Mouse (Mus musculus) liver, embryonic 15.5 days (tissue): Measurements from ENCODE around the gene Podnl1. TPM values are rescaled to one million over a fixed set of nuclear protein-coding genes. Genes with fewer than 3 reads are reported as not detected.

Source experiments
- ATAC-seq: fragments of 200-750 bp; cut with Nextera tagmentation; 2 replicates; pipeline ENCODE4 v1.8.0; 2017; ENCODE audit warnings: moderate number of reproducible peaks, mild to moderate bottlenecking, moderate library complexity; ENCODE audit not compliant: insufficient read depth
- H3K27ac ChIP-seq: fragments of 300-500 bp; sonication (generic); replicated peaks from 2 replicates; pipeline ENCODE4 v1.5.1; 2015; ENCODE audit warnings: mild to moderate bottlenecking, inconsistent platforms
- H3K27me3 ChIP-seq: fragments of 300-500 bp; sonication (generic); 2 replicates; pipeline ENCODE4 v1.6.1; 2015; ENCODE audit warnings: mild to moderate bottlenecking, inconsistent platforms
- H3K36me3 ChIP-seq: fragments of 300-500 bp; sonication (generic); replicated peaks from 2 replicates; pipeline ENCODE4 v1.6.1; 2015; ENCODE audit warnings: moderate library complexity, mild to moderate bottlenecking, inconsistent platforms
- H3K4me1 ChIP-seq: fragments of 300-500 bp; sonication (generic); replicated peaks from 2 replicates; pipeline ENCODE4 v1.6.1; 2015; ENCODE audit warnings: inconsistent platforms
- H3K4me2 ChIP-seq: fragments of 300-500 bp; sonication (generic); 2 replicates; pipeline ENCODE4 v1.6.1; 2015; ENCODE audit warnings: moderate library complexity, mild to moderate bottlenecking, inconsistent platforms
- H3K4me3 ChIP-seq: fragments of 300-500 bp; sonication (generic); replicated peaks from 2 replicates; pipeline ENCODE4 v1.5.1; 2015; ENCODE audit warnings: mild to moderate bottlenecking, inconsistent platforms
- H3K9ac ChIP-seq: fragments of 300-500 bp; sonication (generic); 2 replicates; pipeline ENCODE4 v1.6.1; 2015; ENCODE audit warnings: moderate library complexity, mild to moderate bottlenecking, inconsistent platforms
- H3K9me3 ChIP-seq: fragments of 300-500 bp; sonication (generic); replicated peaks from 2 replicates; pipeline ENCODE4 v1.6.1; 2016; ENCODE audit warnings: inconsistent platforms
- WGBS: fragments of 180-500 bp; shearing (Covaris S2); methylation state at CpG from one replicate; pipeline ENCODE4 v1.1.7; 2015; ENCODE audit warnings: mixed read lengths; ENCODE audit not compliant: insufficient replicate concordance; 5-methylcytosine and 5-hydroxymethylcytosine counted together
- polyA plus RNA-seq: library from polyadenylated mRNA; unstranded; fragments of >200 nt; fragmentation: Nextera tagmentation; extraction: Ambion mirVana; gene quantifications from 2 replicates; pipeline ENCODE4 v1.2.1, GENCODE M21; 2015

Podnl1 gene
- polyA plus RNA-seq, result not detected in 2 replicates

- no peak for ATAC-seq
- Histone ChIP-seq H3K27me3 (0 out of 2 replicates have a peak, but pooled peaks cover 3% of the 10 kb centered on the region), H3K4me3 (no peak within 1 kb of the TSS), H3K9me3 (no peaks in the 10 kb centered on the region), H3K27ac (no peak within 1 kb of the TSS), H3K36me3 (no peaks in the 10 kb centered on the region), H3K4me1 (no peaks in the 10 kb centered on the region), H3K9ac (no peak within 1 kb of the TSS), H3K4me2 (no peak within 1 kb of the TSS)
- WGBS, result 59% methylated on average over 9 of the region's 9 CpGs
Observed at GRCm38 (mm10) chr8:84125656-84126055, at the start of gene Podnl1. Gene Podnl1, plus strand, starts transcription at chr8:84125989.

- WGBS, result 41% methylated on average over 1 of the region's 1 CpGs
- no peaks in the 10 kb centered on the region for H3K9me3 ChIP-seq
- no peak overlapping the region for H3K27ac ChIP-seq
- no peak overlapping the region for H3K4me2 ChIP-seq
- H3K36me3 ChIP-seq, result peaks cover 19% of the 10 kb centered on the region
- ATAC-seq, result no peak
- H3K9ac ChIP-seq, result no peak overlapping the region
- no peaks in the 10 kb centered on the region for H3K27me3 ChIP-seq
- H3K4me1 ChIP-seq, result peaks cover 11% of the 10 kb centered on the region; the same call in 1 of the 2 replicates
- H3K4me3 ChIP-seq, result no peak overlapping the region
Observed at GRCm38 (mm10) chr8:84076412-84076811, 49.4 kb upstream of the Podnl1 start.

GRCm38 (mm10) chr8:84076849-84077248 lies 48.9 kb upstream of the Podnl1 start:
- no peak overlapping the region for H3K4me3 ChIP-seq
- H3K27ac ChIP-seq, result no peak overlapping the region
- H3K4me2 ChIP-seq, result no peak overlapping the region
- H3K9ac ChIP-seq, result no peak overlapping the region
- H3K36me3 ChIP-seq, result peaks cover 20% of the 10 kb centered on the region
- H3K9me3 ChIP-seq, result no peaks in the 10 kb centered on the region
- H3K4me1 ChIP-seq, result 0 out of 2 replicates have a peak, but pooled peaks cover 7% of the 10 kb centered on the region
- no peaks in the 10 kb centered on the region for H3K27me3 ChIP-seq
- WGBS, result 85% methylated on average over 3 of the region's 3 CpGs
- no peak for ATAC-seq

- H3K4me2 ChIP-seq, result no peak overlapping the region
- H3K9me3 ChIP-seq, result no peaks in the 10 kb centered on the region
- peaks cover 43% of the 10 kb centered on the region for H3K36me3 ChIP-seq
- 63% methylated on average over 5 of the region's 5 CpGs for WGBS
- no peak overlapping the region for H3K4me3 ChIP-seq
- no peak overlapping the region for H3K9ac ChIP-seq
- no peak overlapping the region for H3K27ac ChIP-seq
- H3K4me1 ChIP-seq, result peaks cover 13% of the 10 kb centered on the region; the same call in 1 of the 2 replicates
- ATAC-seq, result no peak
- H3K27me3 ChIP-seq, result no peaks in the 10 kb centered on the region
Observed at GRCm38 (mm10) chr8:84079206-84079605, 46.6 kb upstream of the Podnl1 start.

- ATAC-seq, result peak; percentile 66
- 62% methylated on average over 8 of the region's 8 CpGs for WGBS
- Histone ChIP-seq H3K4me1 (peaks cover 9% of the 10 kb centered on the region; the same call in 1 of the 2 replicates), H3K4me2 (no peak overlapping the region), H3K9ac (no peak overlapping the region), H3K27me3 (no peaks in the 10 kb centered on the region), H3K4me3 (no peak overlapping the region), H3K36me3 (peaks cover 60% of the 10 kb centered on the region), H3K27ac (no peak overlapping the region), H3K9me3 (no peaks in the 10 kb centered on the region)
Observed at GRCm38 (mm10) chr8:84083829-84084241, 42.0 kb upstream of the Podnl1 start.

- Histone ChIP-seq H3K4me3 (no peak overlapping the region), H3K4me1 (peaks cover 9% of the 10 kb centered on the region; the same call in 1 of the 2 replicates), H3K9ac (no peak overlapping the region), H3K27ac (no peak overlapping the region), H3K27me3 (no peaks in the 10 kb centered on the region), H3K4me2 (no peak overlapping the region), H3K9me3 (no peaks in the 10 kb centered on the region), H3K36me3 (peaks cover 67% of the 10 kb centered on the region)
- ATAC-seq, result no peak
- WGBS, result 81% methylated on average over 42 of the region's 42 CpGs
Observed at GRCm38 (mm10) chr8:84084341-84085115, 41.3 kb upstream of the Podnl1 start.

- no peaks in the 10 kb centered on the region for H3K27me3 ChIP-seq
- ATAC-seq, result no peak
- H3K4me2 ChIP-seq, result no peak overlapping the region
- no peaks in the 10 kb centered on the region for H3K9me3 ChIP-seq
- 88% methylated on average over 7 of the region's 7 CpGs for WGBS
- no peak overlapping the region for H3K27ac ChIP-seq
- peaks cover 55% of the 10 kb centered on the region for H3K36me3 ChIP-seq
- H3K9ac ChIP-seq, result no peak overlapping the region
- H3K4me3 ChIP-seq, result no peak overlapping the region
- peaks cover 6% of the 10 kb centered on the region; the same call in 1 of the 2 replicates for H3K4me1 ChIP-seq
Observed at GRCm38 (mm10) chr8:84087156-84087555, 38.6 kb upstream of the Podnl1 start.

- H3K36me3 ChIP-seq, result peaks cover 55% of the 10 kb centered on the region
- no peaks in the 10 kb centered on the region for H3K27me3 ChIP-seq
- no peak overlapping the region for H3K27ac ChIP-seq
- H3K9me3 ChIP-seq, result no peaks in the 10 kb centered on the region
- no peaks in the 10 kb centered on the region for H3K4me1 ChIP-seq
- WGBS, result 84% methylated on average over 14 of the region's 14 CpGs
- no peak overlapping the region for H3K4me3 ChIP-seq
- no peak for ATAC-seq
- no peak overlapping the region for H3K9ac ChIP-seq
- H3K4me2 ChIP-seq, result no peak overlapping the region
Observed at GRCm38 (mm10) chr8:84087821-84088220, 38.0 kb upstream of the Podnl1 start.

GRCm38 (mm10) chr8:84089277-84089676 lies 36.5 kb upstream of the Podnl1 start:
- H3K27ac ChIP-seq, result no peak overlapping the region
- no peak for ATAC-seq
- no peak overlapping the region for H3K4me2 ChIP-seq
- peaks cover 56% of the 10 kb centered on the region for H3K36me3 ChIP-seq
- H3K27me3 ChIP-seq, result no peaks in the 10 kb centered on the region
- no peaks in the 10 kb centered on the region for H3K4me1 ChIP-seq
- H3K4me3 ChIP-seq, result no peak overlapping the region
- no peaks in the 10 kb centered on the region for H3K9me3 ChIP-seq
- H3K9ac ChIP-seq, result no peak overlapping the region
- 73% methylated on average over 9 of the region's 9 CpGs for WGBS

- no peak for ATAC-seq
- H3K36me3 ChIP-seq, result peaks cover 67% of the 10 kb centered on the region
- WGBS, result 81% methylated on average over 8 of the region's 8 CpGs
Observed at GRCm38 (mm10) chr8:84090585-84090984, 35.2 kb upstream of the Podnl1 start.

GRCm38 (mm10) chr8:84096061-84096460 lies 29.7 kb upstream of the Podnl1 start:
- Histone ChIP-seq H3K36me3 (peaks cover 69% of the 10 kb centered on the region), H3K4me2 (no peak overlapping the region), H3K4me3 (no peak overlapping the region), H3K9me3 (no peaks in the 10 kb centered on the region), H3K27ac (no peak overlapping the region), H3K4me1 (no peaks in the 10 kb centered on the region), H3K9ac (no peak overlapping the region), H3K27me3 (no peaks in the 10 kb centered on the region)
- 71% methylated on average over 8 of the region's 8 CpGs for WGBS
- ATAC-seq, result no peak

More at GRCm38 (mm10) chr8:84090585-84090984, 35.2 kb upstream of the Podnl1 start:
- Histone ChIP-seq H3K9me3 (no peaks in the 10 kb centered on the region), H3K27me3 (no peaks in the 10 kb centered on the region), H3K4me3 (no peak overlapping the region), H3K9ac (no peak overlapping the region), H3K27ac (no peak overlapping the region), H3K4me1 (no peaks in the 10 kb centered on the region), H3K4me2 (no peak overlapping the region)
